Mouse (Mus musculus) CH12.LX (cell line): ENCODE results near the gene Tmem19.

Source experiments
- BHLHE40 ChIP-seq: IDR thresholded peaks from 2 replicates; pipeline ENCODE4 v1.6.1; 2011; ENCODE audit warnings: mild to moderate bottlenecking, low read depth, low read length, improper control_type of control experiment
- CTCF ChIP-seq, 2 experiments: IDR thresholded peaks in 1 of 2; conservative IDR thresholded peaks in 1 of 2; 2 replicates each; pipeline ENCODE4 v1.5.1; 2011 to 2012; ENCODE audit warnings: low read depth in 2 of 2, low read length in 2 of 2, improper control_type of control experiment in 1 of 2, inconsistent platforms in 1 of 2, mild to moderate bottlenecking in 1 of 2, moderate library complexity in 1 of 2
- E2F4 ChIP-seq: IDR thresholded peaks from 2 replicates; pipeline ENCODE4 v1.6.1; 2011; ENCODE audit warnings: low read depth, low read length, improper control_type of control experiment; ENCODE audit not compliant: insufficient replicate concordance
- EP300 ChIP-seq: IDR thresholded peaks from 2 replicates; pipeline ENCODE4 v1.6.1; 2011; ENCODE audit warnings: low read length, improper control_type of control experiment
- ETS1 ChIP-seq: conservative IDR thresholded peaks from 2 replicates; pipeline ENCODE4 v1.6.1; 2012; ENCODE audit warnings: low read depth, mild to moderate bottlenecking, inconsistent platforms, low read length, improper control_type of control experiment, moderate library complexity
- HCFC1 ChIP-seq: IDR thresholded peaks from 2 replicates; pipeline ENCODE4 v1.6.1; 2012; ENCODE audit warnings: low read depth, mild to moderate bottlenecking, inconsistent platforms, low read length, improper control_type of control experiment
- JUN ChIP-seq: IDR thresholded peaks from 2 replicates; pipeline ENCODE4 v1.6.1; 2011; ENCODE audit warnings: low read depth, mild to moderate bottlenecking, low read length, improper control_type of control experiment, moderate library complexity; ENCODE audit not compliant: insufficient read depth
- MAX ChIP-seq: IDR thresholded peaks from 2 replicates; pipeline ENCODE4 v1.6.1; 2011; ENCODE audit warnings: low read length, improper control_type of control experiment
- NELFE ChIP-seq: IDR thresholded peaks from 2 replicates; pipeline ENCODE4 v1.6.1; 2011; ENCODE audit warnings: low read depth, low read length, improper control_type of control experiment
- POLR2A ChIP-seq: IDR thresholded peaks from 2 replicates; pipeline ENCODE4 v1.6.1; 2011; ENCODE audit warnings: low read depth, mild to moderate bottlenecking, improper control_type of control experiment, low read length
- POLR2AphosphoS2 ChIP-seq: IDR thresholded peaks from 2 replicates; pipeline ENCODE4 v1.6.1; 2011; ENCODE audit warnings: low read depth, low read length, improper control_type of control experiment
- RCOR1 ChIP-seq: conservative IDR thresholded peaks from 2 replicates; pipeline ENCODE4 v1.6.1; 2012; ENCODE audit warnings: low read depth, mild to moderate bottlenecking, inconsistent platforms, low read length, improper control_type of control experiment
- UBTF ChIP-seq: IDR thresholded peaks from 2 replicates; pipeline ENCODE4 v1.6.1; 2012; ENCODE audit warnings: low read depth, mild to moderate bottlenecking, inconsistent platforms, low read length, improper control_type of control experiment, moderate library complexity
- ZKSCAN1 ChIP-seq: IDR thresholded peaks from 2 replicates; pipeline ENCODE4 v1.6.1; 2012; ENCODE audit warnings: low read depth, inconsistent platforms, low read length, improper control_type of control experiment, borderline replicate concordance

GRCm38 (mm10) chr10:115309191-115309590 lies 53.1 kb downstream of the Tmem19 start:
- TF ChIP-seq CTCF (conservative IDR thresholded peaks at IDR 0.05 in 1 of 2, IDR thresholded peaks at IDR 0.05 in 1 of 2; ENCODE audit: low read depth in 2 of 2, low read length in 2 of 2) (no peak), HCFC1 (no peak), ZKSCAN1 (no peak), EP300 (no peak), E2F4 (no peak), JUN (no peak), NELFE (no peak), POLR2A (no peak), RCOR1 (no peak), POLR2AphosphoS2 (no peak), ETS1 (no peak), BHLHE40 (no peak), UBTF (no peak), MAX (no peak)
